Mouse (Mus musculus): ENCODE results near the gene Dnaic1.

DNA sequence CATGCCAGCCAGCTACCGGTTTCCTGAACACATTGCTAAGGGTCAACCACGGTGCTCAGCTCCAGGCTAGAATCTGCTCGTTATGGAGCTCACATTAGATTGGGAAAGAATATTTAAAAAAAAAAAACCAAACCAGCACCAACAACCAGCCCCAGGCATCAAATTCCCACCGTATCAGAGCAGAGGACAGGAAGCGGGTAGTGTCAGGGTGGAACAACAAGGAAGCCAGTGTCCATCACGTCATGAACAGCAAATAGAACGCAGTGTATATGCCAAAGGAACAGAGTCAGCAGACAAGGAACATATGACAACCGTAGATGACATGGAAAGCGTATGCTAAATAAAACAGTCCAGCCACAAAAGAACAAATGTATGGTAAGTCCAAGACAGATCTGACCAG, 63.4 kb downstream of the Dnaic1 start:
- TF ChIP-seq POLR2A (IDR thresholded peaks at IDR 0.05; ENCODE audit: low read depth, low read length) (no peak), GABPA (IDR thresholded peaks at IDR 0.05; ENCODE audit: insufficient replicate concordance, low read depth, low read length) (no peak), CTCF (conservative IDR thresholded peaks at IDR 0.05 in 1 of 2, IDR thresholded peaks at IDR 0.05 in 1 of 2; ENCODE audit: low read depth in 2 of 2, low read length in 2 of 2) (no peak)

All from CH12.LX (cell line).